Mouse (Mus musculus): Measurements from ENCODE around the gene Krt90. TPM values are rescaled to one million over a fixed set of nuclear protein-coding genes. Genes with fewer than 3 reads are reported as not detected.

Gene Krt90
- polyA plus RNA-seq, 1 experiment from 2014 or later = 0.13 TPM

- H3K4me2 ChIP-seq = no peak overlapping the region
- no peaks in the 10 kb centered on the region for H3K27me3 ChIP-seq
- 59% methylated on average over 14 of the region's 14 CpGs for WGBS
- no peaks in the 10 kb centered on the region for H3K9me3 ChIP-seq
- H3K4me1 ChIP-seq (replicated peaks) = no peaks in the 10 kb centered on the region
- no peak overlapping the region for H3K9ac ChIP-seq
- ATAC-seq (ENCODE audit: low FRiP score, low read depth) = no peak
- no peak overlapping the region for H3K4me3 ChIP-seq
- H3K36me3 ChIP-seq = no peaks in the 10 kb centered on the region
- H3K27ac ChIP-seq (replicated peaks) = no peak overlapping the region
Observed at GRCm38 (mm10) chr15:101506896-101507758, 55.6 kb downstream of the Krt90 start.

Small RNA genes within 50 kb of the gene (microRNA-seq; reads per million reads assigned to microRNA genes)
- gene Gm44393 (not detected), gene Gm44460 (not detected)

Other genes with a start within 250 kb of the Krt90 start
- 0.06 and 0.13 TPM in 2 replicates for gene Krt80, start 192.8 kb downstream of the Krt90 start, polyA plus RNA-seq (2015; fragmentation: Nextera tagmentation; extraction: Ambion mirVana)
- gene Krt7, start 151.9 kb downstream of the Krt90 start, polyA plus RNA-seq (2015; fragmentation: Nextera tagmentation; extraction: Ambion mirVana) = 1.3 and 1.6 TPM in 2 replicates
- 0.64 and 0.82 TPM in 2 replicates for gene Krt87, start 124.1 kb downstream of the Krt90 start, polyA plus RNA-seq (2015; fragmentation: Nextera tagmentation; extraction: Ambion mirVana)
- not detected in 2 replicates for gene Krt88, start 115.2 kb downstream of the Krt90 start, polyA plus RNA-seq (2015; fragmentation: Nextera tagmentation; extraction: Ambion mirVana)
- not detected in 2 replicates for gene Krt81, start 99.2 kb downstream of the Krt90 start, polyA plus RNA-seq (2015; fragmentation: Nextera tagmentation; extraction: Ambion mirVana)
- gene Krt86, start 89.5 kb downstream of the Krt90 start, polyA plus RNA-seq (2015; fragmentation: Nextera tagmentation; extraction: Ambion mirVana) = 0.09 and 0.12 TPM in 2 replicates
- gene Krt83, start 71.4 kb downstream of the Krt90 start, polyA plus RNA-seq (2015; fragmentation: Nextera tagmentation; extraction: Ambion mirVana) = not detected in 2 replicates
- not detected in 2 replicates for gene Gm49425, start 45.7 kb downstream of the Krt90 start, polyA plus RNA-seq (2015; fragmentation: Nextera tagmentation; extraction: Ambion mirVana)
- gene Krt84, start 30.1 kb downstream of the Krt90 start, polyA plus RNA-seq (2015; fragmentation: Nextera tagmentation; extraction: Ambion mirVana) = 0.05 TPM in 1 of 2 replicates, not detected in the other
- gene Krt82, start 12.3 kb downstream of the Krt90 start, polyA plus RNA-seq (2015; fragmentation: Nextera tagmentation; extraction: Ambion mirVana) = not detected in 2 replicates
- 0.17 and 0.18 TPM in 2 replicates for gene Krt75, start 11.0 kb upstream of the Krt90 start, polyA plus RNA-seq (2015; fragmentation: Nextera tagmentation; extraction: Ambion mirVana)
- not detected in 2 replicates for gene Gm5414, start 65.2 kb upstream of the Krt90 start, polyA plus RNA-seq (2015; fragmentation: Nextera tagmentation; extraction: Ambion mirVana)
- not detected in 2 replicates for gene Gm5478, start 84.4 kb upstream of the Krt90 start, polyA plus RNA-seq (2015; fragmentation: Nextera tagmentation; extraction: Ambion mirVana)
- not detected in 2 replicates for gene Krt6b, start 117.3 kb upstream of the Krt90 start, polyA plus RNA-seq (2015; fragmentation: Nextera tagmentation; extraction: Ambion mirVana)
- 0.22 TPM in 1 of 2 replicates, not detected in the other for gene Krt6a, start 131.4 kb upstream of the Krt90 start, polyA plus RNA-seq (2015; fragmentation: Nextera tagmentation; extraction: Ambion mirVana)
- gene Krt5, start 149.9 kb upstream of the Krt90 start, polyA plus RNA-seq (2015; fragmentation: Nextera tagmentation; extraction: Ambion mirVana) = 0.18 and 0.75 TPM in 2 replicates
- 1.2 and 1.4 TPM in 2 replicates for gene Krt71, start 180.2 kb upstream of the Krt90 start, polyA plus RNA-seq (2015; fragmentation: Nextera tagmentation; extraction: Ambion mirVana)
- gene Krt72, start 223.5 kb upstream of the Krt90 start, polyA plus RNA-seq (2015; fragmentation: Nextera tagmentation; extraction: Ambion mirVana) = 0.16 and 0.27 TPM in 2 replicates
- 1.3 and 3.3 TPM in 2 replicates for gene Krt73, start 239.4 kb upstream of the Krt90 start, polyA plus RNA-seq (2015; fragmentation: Nextera tagmentation; extraction: Ambion mirVana)

Measured in hindbrain, embryonic 15.5 days (tissue).